Mouse (Mus musculus): ENCODE results near the gene Tfap2e. TPM values are rescaled to one million over a fixed set of nuclear protein-coding genes. Genes with fewer than 3 reads are reported as not detected.

Gene Tfap2e
- not detected for total RNA-seq (2021)
- long read RNA-seq, experiment 1: 0 reads
- long read RNA-seq, experiment 2: 0 reads

DNA sequence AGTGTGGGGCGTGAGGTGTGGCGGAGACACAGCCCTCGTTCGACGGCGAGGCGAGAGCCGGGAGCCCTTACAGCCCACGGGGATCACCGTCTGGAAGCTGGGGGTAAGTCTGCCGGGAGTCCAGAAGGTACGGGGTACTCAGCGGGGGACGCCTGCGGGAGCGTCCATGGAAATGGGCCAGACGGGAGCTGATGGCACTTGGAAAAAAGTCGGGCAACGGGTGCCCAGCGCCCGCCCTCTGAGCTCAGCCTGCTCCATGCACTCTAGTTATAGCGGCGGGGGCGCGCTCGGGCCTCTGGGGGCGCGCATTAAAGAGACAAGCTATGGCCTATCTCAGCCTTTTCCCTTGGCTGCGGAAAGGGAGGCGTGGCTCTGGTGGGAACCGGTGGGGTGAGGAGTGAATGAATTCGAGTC, at the start of gene Tfap2e:
Tfap2e (minus strand) TSS at position 240 of the 414 bp plus-strand sequence.
- DNase-seq (ENCODE audit: low spot score): no peak

- DNase-seq (ENCODE audit: low spot score): no peak
Observed at GRCm38 (mm10) chr4:126782996-126783395, 47.0 kb upstream of the Tfap2e start.

DNA sequence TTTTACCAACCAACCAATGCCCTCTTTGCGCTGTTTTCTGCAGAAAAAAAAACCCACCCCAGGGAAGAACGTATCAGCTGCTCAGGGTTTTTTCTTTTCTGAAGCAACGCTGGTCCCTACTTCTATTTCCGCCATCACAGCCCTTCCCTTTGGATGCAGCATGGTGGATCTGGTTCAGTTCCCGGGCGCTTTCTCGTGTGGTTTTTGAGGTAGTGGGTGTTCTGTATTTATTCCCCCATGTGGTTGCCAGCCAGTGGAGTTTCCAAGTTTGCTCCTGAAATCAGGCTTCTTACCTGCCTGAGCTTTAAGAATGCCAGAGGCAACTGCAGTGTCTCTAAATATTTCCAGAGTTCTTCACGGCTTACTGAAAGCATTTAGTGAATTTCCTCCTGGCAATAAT, 46.5 kb upstream of the Tfap2e start:
- DNase-seq (ENCODE audit: low spot score): no peak

- no peak for DNase-seq (ENCODE audit: low spot score)
Observed at GRCm38 (mm10) chr4:126781871-126782270, 45.8 kb upstream of the Tfap2e start.

GRCm38 (mm10) chr4:126779826-126780775, 44.1 kb upstream of the Tfap2e start:
- DNase-seq (ENCODE audit: low spot score): no peak

DNA sequence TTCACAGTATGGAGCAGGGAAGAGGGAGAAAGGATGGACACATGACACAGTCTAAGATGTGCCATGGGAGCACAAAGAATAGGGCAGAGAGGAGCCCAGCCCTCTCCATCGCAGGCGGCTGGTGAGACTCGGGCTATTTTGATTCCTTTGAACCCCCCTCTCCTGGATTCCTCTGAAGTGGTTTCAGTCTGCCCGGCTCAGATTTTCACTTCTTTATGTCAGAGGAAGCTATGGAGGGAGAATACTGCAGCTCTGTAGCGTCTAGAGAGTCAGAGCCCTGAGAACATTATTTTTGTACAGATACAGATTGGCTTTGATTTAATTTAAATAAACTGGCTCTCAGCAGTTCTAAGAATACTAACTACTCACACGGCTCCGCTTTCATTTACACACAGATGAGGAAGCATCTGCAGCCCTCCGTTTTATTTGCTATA, 43.1 kb upstream of the Tfap2e start:
- DNase-seq (ENCODE audit: low spot score): no peak

- no peak for DNase-seq (ENCODE audit: low spot score)
Observed at GRCm38 (mm10) chr4:126775182-126775581, 39.1 kb upstream of the Tfap2e start.

DNA sequence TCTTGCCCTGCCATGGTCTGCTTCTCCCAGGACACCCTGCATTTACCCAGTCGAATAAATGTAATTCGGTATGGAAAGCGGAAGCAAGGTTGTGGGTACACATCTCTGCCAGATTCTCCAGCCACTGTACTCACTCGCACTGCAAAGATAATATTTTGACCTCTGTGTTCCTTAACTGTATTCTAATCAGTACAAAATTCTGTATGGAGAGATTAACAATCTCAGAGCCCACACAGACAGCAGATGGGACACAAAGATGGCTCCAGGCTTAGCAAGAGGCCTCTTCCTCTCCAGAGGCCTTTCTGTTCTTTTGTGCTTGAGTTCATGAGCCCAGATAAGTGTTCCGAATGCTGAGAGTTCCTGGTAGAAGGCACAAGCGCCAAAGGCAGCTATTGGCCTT, 37.8 kb upstream of the Tfap2e start:
- DNase-seq (ENCODE audit: low spot score): no peak

- no peak for DNase-seq (ENCODE audit: low spot score)
Observed at GRCm38 (mm10) chr4:126770831-126771230, 34.8 kb upstream of the Tfap2e start.

DNA sequence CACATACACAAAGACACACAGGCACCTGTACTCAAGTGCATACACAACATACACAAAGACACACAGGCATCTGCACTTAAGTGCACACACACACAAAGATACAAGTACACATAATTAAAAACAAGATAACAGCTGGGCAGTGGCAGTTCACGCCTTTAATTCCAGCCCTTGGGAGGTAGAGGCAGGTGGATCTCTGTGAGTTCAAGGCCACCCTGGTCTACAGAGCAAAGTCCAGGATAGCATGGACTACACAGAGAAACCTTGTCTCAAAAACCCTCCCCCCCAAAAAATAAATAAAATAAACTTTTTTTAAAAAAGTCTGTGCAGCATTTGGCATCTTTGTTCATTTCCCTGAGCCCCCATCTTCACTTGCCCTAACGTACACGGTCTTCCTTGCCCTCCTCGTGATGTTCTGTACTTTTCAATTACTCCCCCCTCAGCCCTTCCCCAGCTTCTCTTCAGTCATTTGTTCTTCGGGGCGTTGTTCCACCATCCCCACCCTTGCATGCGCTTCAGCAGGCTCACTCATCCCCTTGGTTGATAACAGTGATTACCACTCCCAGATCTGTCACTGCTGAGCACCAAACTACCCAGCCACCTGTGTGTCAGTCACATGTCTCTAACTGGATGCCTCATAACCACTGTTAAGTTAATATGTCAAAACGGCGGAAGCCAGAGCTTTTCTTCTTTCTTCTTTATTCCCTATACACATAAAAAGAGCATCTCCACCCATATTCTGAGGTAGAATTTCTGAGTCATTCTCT, 33.9 kb upstream of the Tfap2e start:
- DNase-seq (ENCODE audit: low spot score): no peak

GRCm38 (mm10) chr4:126763483-126763882, 27.4 kb upstream of the Tfap2e start:
- no peak for DNase-seq (ENCODE audit: low spot score)

DNA sequence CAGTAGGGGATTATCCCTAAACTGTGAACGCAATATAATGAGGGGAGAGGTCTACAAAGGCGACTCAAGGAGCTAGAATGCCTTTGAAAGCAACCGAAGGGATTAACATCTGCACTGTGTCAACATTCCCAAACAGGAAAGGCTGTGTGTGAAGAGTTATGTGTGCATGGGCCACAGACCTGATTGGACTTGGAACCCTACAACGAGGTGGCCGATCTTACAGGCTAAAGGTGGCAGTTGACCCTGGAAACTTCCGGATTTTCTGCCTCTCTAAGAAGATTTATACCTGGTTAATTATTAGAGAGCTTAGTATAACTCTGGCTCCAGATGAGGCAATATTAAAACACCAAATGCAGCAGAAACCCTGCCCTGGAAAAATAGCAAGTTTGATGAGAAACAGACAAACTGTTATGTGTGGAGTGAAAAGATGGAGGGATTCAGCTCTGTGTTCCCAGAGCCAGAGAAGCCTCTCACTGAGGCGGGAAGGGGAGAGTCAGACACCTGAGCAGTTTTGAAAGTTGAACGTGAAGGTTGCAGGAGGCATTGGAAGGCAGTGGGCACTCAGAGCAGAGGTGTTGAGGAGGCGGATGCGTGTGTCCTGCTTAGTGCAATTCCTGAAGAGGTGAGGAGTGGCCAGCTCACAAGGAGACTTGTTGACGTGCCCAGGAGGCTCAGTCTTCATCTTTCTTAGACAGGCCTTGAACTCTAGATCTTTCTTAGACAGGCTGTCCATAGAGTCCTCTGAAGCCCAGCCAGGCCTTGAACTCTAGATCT, 26.7 kb upstream of the Tfap2e start:
- no peak for DNase-seq (ENCODE audit: low spot score)

DNA sequence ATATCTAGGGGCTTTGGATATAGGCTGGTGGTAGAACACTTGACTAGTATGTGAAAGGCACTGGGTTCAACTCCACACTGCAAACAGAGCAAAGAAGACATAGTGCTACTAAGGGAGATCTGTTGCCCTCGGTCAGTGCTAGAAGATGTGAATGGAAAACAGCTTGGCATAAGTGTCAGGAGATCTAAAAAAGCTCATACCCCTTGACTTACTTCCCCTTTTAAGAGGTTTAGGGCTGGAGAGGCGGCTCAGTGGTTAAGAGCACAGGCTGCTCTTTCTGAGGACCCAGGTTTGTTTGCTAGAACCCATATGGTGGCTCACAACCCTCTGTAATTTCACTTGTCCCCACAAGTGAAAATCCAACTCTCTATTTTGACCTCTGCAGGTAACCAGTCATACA, 23.4 kb upstream of the Tfap2e start:
- DNase-seq (ENCODE audit: low spot score): no peak

DNA sequence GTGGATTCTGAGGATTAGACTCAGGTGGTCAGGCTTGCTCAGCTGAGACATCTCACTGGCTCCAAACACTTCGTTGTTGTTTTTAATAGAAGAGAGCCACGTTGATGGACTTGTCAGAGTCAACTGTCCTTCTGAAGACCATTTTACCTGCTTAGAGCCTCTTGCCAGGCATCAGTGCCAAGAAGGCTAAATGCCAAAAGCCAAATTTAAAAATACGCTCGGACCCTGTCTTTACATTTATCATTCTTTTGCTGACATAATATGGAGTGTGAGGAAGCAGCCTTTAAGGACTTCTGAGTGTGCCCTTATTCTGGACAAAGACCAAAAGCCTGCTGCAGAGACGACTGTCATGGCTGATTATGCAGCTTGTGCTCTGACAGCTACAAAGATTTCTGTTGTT, 22.3 kb upstream of the Tfap2e start:
- no peak for DNase-seq (ENCODE audit: low spot score)

GRCm38 (mm10) chr4:126756766-126757165, 20.7 kb upstream of the Tfap2e start:
- no peak for DNase-seq (ENCODE audit: low spot score)

- no peak for DNase-seq (ENCODE audit: low spot score)
Observed at GRCm38 (mm10) chr4:126754736-126755374, 18.8 kb upstream of the Tfap2e start.

DNA sequence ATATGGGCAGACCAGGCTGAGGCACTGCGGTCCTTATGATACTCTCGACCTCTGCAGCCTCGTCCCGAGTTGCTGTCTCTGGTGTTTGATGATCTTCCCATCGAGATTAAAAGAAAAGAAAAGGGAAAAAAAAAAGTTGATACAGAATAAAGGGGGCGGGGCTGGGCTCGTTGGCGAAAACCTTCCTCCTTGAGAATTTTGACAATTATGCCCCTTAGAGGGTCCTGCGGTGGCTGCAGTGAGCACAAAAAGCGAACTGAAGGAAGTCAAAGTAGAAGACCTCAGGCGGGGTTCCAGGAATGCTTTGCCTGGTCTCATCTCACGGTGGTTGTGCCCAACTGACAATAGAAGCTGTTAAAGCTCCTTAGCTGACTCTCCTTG, 18.2 kb upstream of the Tfap2e start:
- DNase-seq (ENCODE audit: low spot score): no peak

- DNase-seq (ENCODE audit: low spot score): peak; percentile 96
Observed at GRCm38 (mm10) chr4:126753268-126754230, 17.5 kb upstream of the Tfap2e start, which contains the start of the genes Ncdn and AU040320. TSS of gene Ncdn (minus strand) at chr4:126753438. TSS of gene AU040320 (plus strand) at chr4:126753544.

DNA sequence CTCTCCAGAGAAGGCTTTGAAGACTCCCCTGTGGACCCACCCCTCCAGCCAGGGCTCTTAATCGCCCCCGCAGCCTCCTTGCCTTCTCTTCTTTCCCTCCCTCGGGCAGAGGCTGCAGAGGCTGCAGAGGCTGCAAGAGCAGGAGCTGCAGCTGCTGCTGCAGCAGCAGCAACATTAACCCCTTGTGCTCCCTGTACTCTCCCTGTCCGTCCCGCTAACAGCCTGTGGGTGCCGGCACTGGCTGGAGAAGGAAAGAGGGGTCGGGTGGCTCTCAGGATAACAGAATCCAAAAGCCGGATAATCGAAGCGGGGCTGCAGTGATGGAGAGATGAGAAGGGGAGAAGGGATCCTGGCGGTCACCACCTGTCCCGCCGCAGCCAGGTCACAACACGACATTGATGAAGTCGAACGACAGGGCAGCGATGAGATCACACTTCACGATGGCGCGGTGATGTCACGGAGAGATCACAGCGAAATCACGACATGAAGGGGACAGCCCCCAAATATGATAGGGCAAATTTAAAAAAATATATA, 16.6 kb upstream of the Tfap2e start:
- DNase-seq (ENCODE audit: low spot score): no peak

Measured in gastrocnemius, adult 18-20 months (tissue).